Mouse (Mus musculus) CD8-positive naive resting alpha-beta T cell, adult 57 days (primary cell): Measurements from ENCODE around the gene Igdcc4. TPM values are rescaled to one million over a fixed set of nuclear protein-coding genes. Genes with fewer than 3 reads are reported as not detected.

Experiments
- total RNA-seq: library from RNA; stranded (reverse); gene quantifications from one replicate; pipeline ENCODE4 v1.2.4, GENCODE M21; 2023

The Igdcc4 gene
- 0.09 TPM for total RNA-seq

GRCm38 (mm10) chr9:65100991-65101685, at the start of gene Igdcc4:
Gene Igdcc4 (plus strand): TSS chr9:65101486.

GRCm38 (mm10) chr9:65140936-65141305, 39.6 kb downstream of the Igdcc4 start, which contains the start of gene Igdcc3:
Gene Igdcc3 (plus strand): TSS chr9:65141189.

Other genes starting within 250 kb of the Igdcc4 start
- not detected for gene Slc24a1, start 149.9 kb upstream of the Igdcc4 start, total RNA-seq
- gene Ints14, start 140.6 kb upstream of the Igdcc4 start, total RNA-seq, result 36.7 TPM
- gene Hacd3, start 79.8 kb upstream of the Igdcc4 start, total RNA-seq, result 26.6 TPM
- gene Dpp8, start 69.1 kb upstream of the Igdcc4 start, total RNA-seq, result 66.1 TPM
- not detected for gene Igdcc3, start 39.7 kb downstream of the Igdcc4 start, total RNA-seq
- 5.7 TPM for gene Parp16, start 93.9 kb downstream of the Igdcc4 start, total RNA-seq
- not detected for gene Cilp, start 163.7 kb downstream of the Igdcc4 start, total RNA-seq
- gene Clpx, start 192.8 kb downstream of the Igdcc4 start, total RNA-seq, result 32.2 TPM
- 15.5 TPM for gene Pdcd7, start 244.6 kb downstream of the Igdcc4 start, total RNA-seq